Mouse (Mus musculus) E14TG2a.4 (cell line): ENCODE results near the gene Naip1.
A peak's percentile ranks its signal among the peaks of the same experiment; 100 is the strongest.
"Not testable (repeated sequence)": the region's sequence is repeated elsewhere in the genome, so short reads cannot be mapped to it uniquely, and the experiment has no call there.

Source experiments
- H3K27me3 ChIP-seq: 2 replicates; pipeline ENCODE4 v1.6.1; 2014; ENCODE audit warnings: low read length, control low read depth; ENCODE audit not compliant: insufficient read depth
- H3K36me3 ChIP-seq: 2 replicates; pipeline ENCODE4 v1.6.1; 2014; ENCODE audit warnings: low read length, control low read depth; ENCODE audit not compliant: insufficient read depth
- H3K4me1 ChIP-seq: replicated peaks from 2 replicates; pipeline ENCODE4 v1.6.1; 2014; ENCODE audit warnings: low read depth, low read length, control low read depth
- H3K4me3 ChIP-seq: replicated peaks from 2 replicates; pipeline ENCODE4 v1.5.1; 2014; ENCODE audit warnings: mild to moderate bottlenecking, low read length
- H3K9me3 ChIP-seq: 2 replicates; pipeline ENCODE4 v1.6.1; 2014; ENCODE audit warnings: low read length, control low read depth
- CTCF ChIP-seq: conservative IDR thresholded peaks from 2 replicates; pipeline ENCODE4 v1.5.1; 2014; ENCODE audit warnings: low read length
- NANOG ChIP-seq: IDR thresholded peaks from 2 replicates; pipeline ENCODE4 v1.6.1; 2014; ENCODE audit warnings: borderline replicate concordance, low read length, mixed read lengths
- POU5F1 ChIP-seq: IDR thresholded peaks from 2 replicates; pipeline ENCODE4 v1.6.1; 2014; ENCODE audit warnings: low read length, borderline replicate concordance

The Naip1 gene

GRCm38 (mm10) chr13:100409825-100410224, 42.8 kb downstream of the Naip1 start:
- Histone ChIP-seq H3K9me3 (peaks cover 4% of the 10 kb centered on the region; the same call in 1 of the 2 replicates), H3K4me3 (no peak overlapping the region), H3K27me3 (no peaks in the 10 kb centered on the region), H3K36me3 (no peaks in the 10 kb centered on the region), H3K4me1 (no peaks in the 10 kb centered on the region)
- no peak for TF ChIP-seq POU5F1
- no peak for TF ChIP-seq CTCF
- no peak for TF ChIP-seq NANOG

- Histone ChIP-seq H3K9me3 (peaks cover 4% of the 10 kb centered on the region; the same call in 1 of the 2 replicates), H3K4me1 (no peaks in the 10 kb centered on the region), H3K36me3 (no peaks in the 10 kb centered on the region), H3K27me3 (no peaks in the 10 kb centered on the region), H3K4me3 (no peak overlapping the region)
- no peak for TF ChIP-seq POU5F1
- TF ChIP-seq CTCF, result no peak
- no peak for TF ChIP-seq NANOG
Observed at GRCm38 (mm10) chr13:100409181-100409580, 43.5 kb downstream of the Naip1 start.

- no peaks in the 10 kb centered on the region for H3K36me3 ChIP-seq
- no peaks in the 10 kb centered on the region for H3K9me3 ChIP-seq
- H3K4me1 ChIP-seq, result no peaks in the 10 kb centered on the region
- H3K27me3 ChIP-seq, result no peaks in the 10 kb centered on the region
- no peak for TF ChIP-seq POU5F1
- no peak for TF ChIP-seq CTCF
- no peak for TF ChIP-seq NANOG
- H3K4me3 ChIP-seq, result no peak overlapping the region
Observed at GRCm38 (mm10) chr13:100408242-100408641, 44.4 kb downstream of the Naip1 start.

- H3K9me3 ChIP-seq, H3K36me3 ChIP-seq, H3K4me3 ChIP-seq, H3K4me1 ChIP-seq, H3K27me3 ChIP-seq: not testable (repeated sequence)
Observed at GRCm38 (mm10) chr13:100402930-100403637, 49.6 kb downstream of the Naip1 start.

GRCm38 (mm10) chr13:100391021-100391420, 61.6 kb downstream of the Naip1 start:
- peak; percentile 71 for TF ChIP-seq CTCF
- not testable (repeated sequence) for H3K9me3 ChIP-seq, H3K4me1 ChIP-seq, H3K27me3 ChIP-seq, H3K4me3 ChIP-seq, H3K36me3 ChIP-seq

- no peaks in the 10 kb centered on the region for H3K36me3 ChIP-seq
- TF ChIP-seq CTCF (no peak), NANOG (no peak), POU5F1 (no peak)
- no peaks in the 10 kb centered on the region for H3K4me1 ChIP-seq
- H3K9me3 ChIP-seq, result peaks cover 7% of the 10 kb centered on the region; the same call in 1 of the 2 replicates
- no peak overlapping the region for H3K4me3 ChIP-seq
- no peaks in the 10 kb centered on the region for H3K27me3 ChIP-seq
Observed at GRCm38 (mm10) chr13:100370536-100370935, 82.1 kb downstream of the Naip1 start.
